Mouse (Mus musculus) embryonic facial prominence, embryonic 13.5 days (tissue): ENCODE data around the gene Mitf. TPM values are rescaled to one million over a fixed set of nuclear protein-coding genes. Genes with fewer than 3 reads are reported as not detected.

Experiments
- ATAC-seq: fragments of 200-750 bp; cut with Nextera tagmentation; 2 replicates; pipeline ENCODE4 v1.8.0; 2017; ENCODE audit warnings: low read depth; ENCODE audit not compliant: insufficient number of reproducible peaks, insufficient read depth, low FRiP score, low TSS enrichment
- H3K27ac ChIP-seq: fragments of 300-500 bp; sonication (generic); 2 replicates; pipeline ENCODE4 v1.5.1; 2015; ENCODE audit warnings: moderate library complexity, mild to moderate bottlenecking, inconsistent platforms
- H3K27me3 ChIP-seq: fragments of 300-500 bp; sonication (generic); 2 replicates; pipeline ENCODE4 v1.6.1; 2015; ENCODE audit warnings: mild to moderate bottlenecking, inconsistent platforms
- H3K36me3 ChIP-seq: fragments of 300-500 bp; sonication (generic); 2 replicates; pipeline ENCODE4 v1.6.1; 2015; ENCODE audit warnings: mild to moderate bottlenecking, inconsistent platforms
- H3K4me1 ChIP-seq: fragments of 300-500 bp; sonication (generic); 2 replicates; pipeline ENCODE4 v1.6.1; 2015; ENCODE audit warnings: inconsistent platforms
- H3K4me2 ChIP-seq: fragments of 300-500 bp; sonication (generic); 2 replicates; pipeline ENCODE4 v1.6.1; 2015; ENCODE audit warnings: moderate library complexity, mild to moderate bottlenecking, inconsistent platforms
- H3K4me3 ChIP-seq: fragments of 300-500 bp; sonication (generic); 2 replicates; pipeline ENCODE4 v1.5.1; 2015; ENCODE audit warnings: mild to moderate bottlenecking, inconsistent platforms
- H3K9ac ChIP-seq: fragments of 300-500 bp; sonication (generic); 2 replicates; pipeline ENCODE4 v1.6.1; 2015; ENCODE audit warnings: mild to moderate bottlenecking, inconsistent platforms
- H3K9me3 ChIP-seq: fragments of 300-500 bp; sonication (generic); 2 replicates; pipeline ENCODE4 v1.6.1; 2016; ENCODE audit warnings: inconsistent platforms
- WGBS: fragments of 180-500 bp; shearing (Covaris S2); methylation state at CpG from one replicate; pipeline ENCODE4 v1.1.7; 2015; ENCODE audit warnings: mixed read lengths; 5-methylcytosine and 5-hydroxymethylcytosine counted together
- polyA plus RNA-seq: library from polyadenylated mRNA; unstranded; fragments of >200 nt; fragmentation: Nextera tagmentation; extraction: Ambion mirVana; gene quantifications from 2 replicates; pipeline ENCODE4 v1.2.1, GENCODE M21; 2015

The Mitf gene
- polyA plus RNA-seq, 1 experiment from 2014 or later, result 2.5 TPM

GRCm38 (mm10) chr6:97789700-97790099 is 17.2 kb upstream of the Mitf start:
- H3K27ac ChIP-seq, result no peak overlapping the region
- H3K9me3 ChIP-seq, result no peaks in the 10 kb centered on the region
- no peak overlapping the region for H3K9ac ChIP-seq
- no peaks in the 10 kb centered on the region for H3K4me1 ChIP-seq
- H3K36me3 ChIP-seq, result no peaks in the 10 kb centered on the region
- WGBS, result 80% methylated on average over 7 of the region's 7 CpGs
- H3K27me3 ChIP-seq, result no peaks in the 10 kb centered on the region
- ATAC-seq, result no peak
- H3K4me2 ChIP-seq, result no peak overlapping the region
- no peak overlapping the region for H3K4me3 ChIP-seq

GRCm38 (mm10) chr6:97792104-97792503 is 14.7 kb upstream of the Mitf start:
- no peak overlapping the region for H3K27ac ChIP-seq
- H3K9me3 ChIP-seq, result no peaks in the 10 kb centered on the region
- H3K4me1 ChIP-seq, result no peaks in the 10 kb centered on the region
- H3K4me3 ChIP-seq, result no peak overlapping the region
- H3K27me3 ChIP-seq, result no peaks in the 10 kb centered on the region
- 90% methylated on average over 1 of the region's 1 CpGs for WGBS
- H3K4me2 ChIP-seq, result no peak overlapping the region
- H3K9ac ChIP-seq, result no peak overlapping the region
- H3K36me3 ChIP-seq, result no peaks in the 10 kb centered on the region
- ATAC-seq, result no peak

GRCm38 (mm10) chr6:97795175-97795574 is 11.7 kb upstream of the Mitf start:
- H3K4me2 ChIP-seq, result no peak overlapping the region
- no peak for ATAC-seq
- H3K9me3 ChIP-seq, result no peaks in the 10 kb centered on the region
- H3K4me3 ChIP-seq, result no peak overlapping the region
- H3K9ac ChIP-seq, result no peak overlapping the region
- no peaks in the 10 kb centered on the region for H3K36me3 ChIP-seq
- WGBS, result 57% methylated on average over 2 of the region's 2 CpGs
- no peaks in the 10 kb centered on the region for H3K4me1 ChIP-seq
- H3K27ac ChIP-seq, result no peak overlapping the region
- no peaks in the 10 kb centered on the region for H3K27me3 ChIP-seq

- Histone ChIP-seq H3K4me3 (no peak overlapping the region), H3K9ac (no peak overlapping the region), H3K9me3 (no peaks in the 10 kb centered on the region), H3K4me2 (no peak overlapping the region), H3K36me3 (no peaks in the 10 kb centered on the region), H3K27me3 (no peaks in the 10 kb centered on the region; the same call in 1 of the 2 replicates), H3K4me1 (no peaks in the 10 kb centered on the region), H3K27ac (no peak overlapping the region)
- ATAC-seq, result no peak
- WGBS, result 68% methylated on average over 2 of the region's 2 CpGs
These were observed 6.2 kb upstream of the Mitf start for GRCm38 (mm10) chr6:97800615-97801014.

- 17% methylated on average over 5 of the region's 5 CpGs for WGBS
These were observed 801 bp upstream of the Mitf start for GRCm38 (mm10) chr6:97806051-97806450.

GRCm38 (mm10) chr6:97814191-97814590 is 7.3 kb downstream of the Mitf start:
- 50% methylated on average over 4 of the region's 4 CpGs for WGBS

More at GRCm38 (mm10) chr6:97806051-97806450, 801 bp upstream of the Mitf start:
- Histone ChIP-seq H3K9ac (no peak overlapping the region), H3K4me2 (peak overlapping the region; percentile 99), H3K27me3 (peaks cover 8% of the 10 kb centered on the region), H3K36me3 (no peaks in the 10 kb centered on the region), H3K9me3 (no peaks in the 10 kb centered on the region), H3K4me1 (peaks cover 12% of the 10 kb centered on the region), H3K4me3 (peak overlapping the region; percentile 79), H3K27ac (no peak overlapping the region)
- no peak for ATAC-seq

GRCm38 (mm10) chr6:97815723-97816122 is 8.9 kb downstream of the Mitf start:
- WGBS, result 23% methylated on average over 1 of the region's 1 CpGs
- Histone ChIP-seq H3K4me3 (no peak overlapping the region), H3K4me1 (peaks cover 22% of the 10 kb centered on the region), H3K9ac (no peak overlapping the region), H3K9me3 (no peaks in the 10 kb centered on the region), H3K27me3 (no peaks in the 10 kb centered on the region), H3K36me3 (no peaks in the 10 kb centered on the region), H3K4me2 (no peak overlapping the region), H3K27ac (no peak overlapping the region)
- no peak for ATAC-seq

More at GRCm38 (mm10) chr6:97814191-97814590, 7.3 kb downstream of the Mitf start:
- no peak overlapping the region for H3K9ac ChIP-seq
- no peak for ATAC-seq
- no peak overlapping the region for H3K4me2 ChIP-seq
- no peaks in the 10 kb centered on the region for H3K36me3 ChIP-seq
- H3K27me3 ChIP-seq, result no peaks in the 10 kb centered on the region; the same call in 1 of the 2 replicates
- no peaks in the 10 kb centered on the region for H3K9me3 ChIP-seq
- H3K27ac ChIP-seq, result no peak overlapping the region
- no peak overlapping the region for H3K4me3 ChIP-seq
- peaks cover 16% of the 10 kb centered on the region for H3K4me1 ChIP-seq

GRCm38 (mm10) chr6:97816806-97817205 is 10.0 kb downstream of the Mitf start:
- Histone ChIP-seq H3K27ac (no peak overlapping the region), H3K9ac (no peak overlapping the region), H3K4me2 (no peak overlapping the region), H3K4me1 (peaks cover 23% of the 10 kb centered on the region), H3K36me3 (no peaks in the 10 kb centered on the region), H3K27me3 (no peaks in the 10 kb centered on the region), H3K9me3 (no peaks in the 10 kb centered on the region), H3K4me3 (no peak overlapping the region)
- 77% methylated on average over 1 of the region's 1 CpGs for WGBS
- ATAC-seq, result no peak

DNA sequence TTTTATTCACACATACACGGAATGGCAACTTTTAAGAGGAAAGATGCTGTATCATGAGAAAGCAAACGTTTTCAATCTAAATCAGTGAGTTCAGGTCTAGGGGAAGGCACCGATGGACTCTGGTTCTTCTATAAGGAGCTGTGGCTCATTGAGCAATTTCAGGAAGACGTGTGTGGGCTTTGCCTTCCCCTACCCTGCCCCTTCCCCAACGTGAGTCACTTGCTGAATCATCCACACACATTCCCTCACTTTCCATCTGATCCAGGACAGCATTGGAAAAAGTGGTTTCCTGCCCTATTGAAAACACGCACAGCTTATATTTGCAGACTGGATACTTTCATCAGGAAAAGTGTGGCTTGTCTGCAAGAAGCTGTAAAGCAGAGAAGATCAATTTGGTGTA is 11.3 kb downstream of the Mitf start:
- no peak overlapping the region for H3K4me3 ChIP-seq
- no peak overlapping the region for H3K4me2 ChIP-seq
- no peak for ATAC-seq
- peaks cover 23% of the 10 kb centered on the region for H3K4me1 ChIP-seq
- H3K9ac ChIP-seq, result no peak overlapping the region
- no peaks in the 10 kb centered on the region for H3K9me3 ChIP-seq
- 53% methylated on average over 6 of the region's 6 CpGs for WGBS
- no peaks in the 10 kb centered on the region for H3K36me3 ChIP-seq
- H3K27me3 ChIP-seq, result no peaks in the 10 kb centered on the region
- no peak overlapping the region for H3K27ac ChIP-seq

GRCm38 (mm10) chr6:97818948-97819347 is 12.1 kb downstream of the Mitf start:
- 52% methylated on average over 5 of the region's 5 CpGs for WGBS
- no peaks in the 10 kb centered on the region for H3K36me3 ChIP-seq
- ATAC-seq, result no peak

GRCm38 (mm10) chr6:97820505-97820904 is 13.7 kb downstream of the Mitf start:
- Histone ChIP-seq H3K9ac (no peak overlapping the region), H3K4me1 (peaks cover 19% of the 10 kb centered on the region), H3K36me3 (no peaks in the 10 kb centered on the region), H3K4me3 (no peak overlapping the region), H3K27me3 (no peaks in the 10 kb centered on the region), H3K9me3 (no peaks in the 10 kb centered on the region), H3K27ac (no peak overlapping the region), H3K4me2 (no peak overlapping the region)
- WGBS, result 41% methylated on average over 8 of the region's 8 CpGs
- ATAC-seq, result no peak

More at GRCm38 (mm10) chr6:97818948-97819347, 12.1 kb downstream of the Mitf start:
- Histone ChIP-seq H3K4me3 (no peak overlapping the region), H3K27me3 (no peaks in the 10 kb centered on the region), H3K9me3 (no peaks in the 10 kb centered on the region), H3K4me2 (no peak overlapping the region), H3K4me1 (peaks cover 23% of the 10 kb centered on the region), H3K27ac (no peak overlapping the region), H3K9ac (no peak overlapping the region)

DNA sequence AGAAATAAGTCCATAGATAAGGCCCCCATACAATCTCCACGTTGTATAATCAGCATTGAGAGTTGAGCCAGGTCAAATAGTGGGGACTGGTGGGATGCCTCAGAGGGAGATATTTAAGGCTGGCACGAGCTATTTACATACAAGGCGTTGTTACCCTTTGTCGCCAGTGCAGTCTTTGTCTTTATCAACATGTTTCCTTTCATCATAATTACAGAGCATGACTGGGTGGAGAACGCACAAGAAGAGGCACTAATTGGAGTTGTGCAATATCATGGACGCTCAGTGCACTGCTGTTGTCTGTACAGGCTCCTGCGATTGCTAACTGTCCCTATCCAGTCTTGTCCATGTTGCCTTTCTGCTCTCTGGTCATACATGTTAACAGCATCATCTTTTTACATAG is 15.0 kb downstream of the Mitf start:
- WGBS, result 90% methylated on average over 7 of the region's 7 CpGs
- H3K4me2 ChIP-seq, result no peak overlapping the region
- H3K27ac ChIP-seq, result no peak overlapping the region
- no peaks in the 10 kb centered on the region for H3K9me3 ChIP-seq
- H3K9ac ChIP-seq, result no peak overlapping the region
- H3K27me3 ChIP-seq, result no peaks in the 10 kb centered on the region
- ATAC-seq, result no peak
- H3K4me1 ChIP-seq, result 0 out of 2 replicates have a peak, but pooled peaks cover 9% of the 10 kb centered on the region
- H3K4me3 ChIP-seq, result no peak overlapping the region
- no peaks in the 10 kb centered on the region for H3K36me3 ChIP-seq
